Mouse (Mus musculus) forebrain, embryonic 15.5 days (tissue): ENCODE data around the gene Shf. TPM values are rescaled to one million over a fixed set of nuclear protein-coding genes. Genes with fewer than 3 reads are reported as not detected.
"Not testable (repeated sequence)": the region's sequence is repeated elsewhere in the genome, so short reads cannot be mapped to it uniquely, and the experiment has no call there.

ENCODE experiments used
- ATAC-seq: fragments of 200-750 bp; cut with Nextera tagmentation; replicated peaks from 2 replicates; pipeline ENCODE4 v1.8.0; 2017; ENCODE audit warnings: mild to moderate bottlenecking, moderate TSS enrichment, moderate library complexity
- H3K27ac ChIP-seq: fragments of 300-500 bp; sonication (generic); replicated peaks from 2 replicates; pipeline ENCODE4 v1.5.1; 2015; ENCODE audit warnings: mild to moderate bottlenecking, inconsistent platforms
- H3K27me3 ChIP-seq: fragments of 300-500 bp; sonication (generic); 2 replicates; pipeline ENCODE4 v1.6.1; 2015; ENCODE audit warnings: inconsistent platforms
- H3K36me3 ChIP-seq: fragments of 300-500 bp; sonication (generic); 2 replicates; pipeline ENCODE4 v1.6.1; 2015; ENCODE audit warnings: mild to moderate bottlenecking, inconsistent platforms
- H3K4me1 ChIP-seq: fragments of 300-500 bp; sonication (generic); 2 replicates; pipeline ENCODE4 v1.6.1; 2015; ENCODE audit warnings: inconsistent platforms
- H3K4me2 ChIP-seq: fragments of 300-500 bp; sonication (generic); replicated peaks from 2 replicates; pipeline ENCODE4 v1.6.1; 2015; ENCODE audit warnings: mild to moderate bottlenecking, inconsistent platforms
- H3K4me3 ChIP-seq: fragments of 300-500 bp; sonication (generic); 2 replicates; pipeline ENCODE4 v1.5.1; 2015; ENCODE audit warnings: mild to moderate bottlenecking, inconsistent platforms
- H3K9ac ChIP-seq: fragments of 300-500 bp; sonication (generic); replicated peaks from 2 replicates; pipeline ENCODE4 v1.6.1; 2015; ENCODE audit warnings: mild to moderate bottlenecking, inconsistent platforms
- H3K9me3 ChIP-seq: fragments of 300-500 bp; sonication (generic); 2 replicates; pipeline ENCODE4 v1.6.1; 2016; ENCODE audit warnings: inconsistent platforms
- WGBS: fragments of 180-500 bp; shearing (Covaris S2); methylation state at CpG from one replicate; pipeline ENCODE4 v1.1.7; 2015; ENCODE audit warnings: mixed read lengths; 5-methylcytosine and 5-hydroxymethylcytosine counted together
- polyA plus RNA-seq: library from polyadenylated mRNA; unstranded; fragments of >200 nt; fragmentation: Nextera tagmentation; extraction: Ambion mirVana; gene quantifications from 2 replicates; pipeline ENCODE4 v1.2.1, GENCODE M21; 2015

Gene Shf
- polyA plus RNA-seq, 1 experiment from 2014 or later, result 11.0 TPM

- Histone ChIP-seq H3K9me3 (no peaks in the 10 kb centered on the region), H3K4me2 (no peak overlapping the region), H3K27ac (no peak overlapping the region), H3K9ac (no peak overlapping the region), H3K36me3 (no peaks in the 10 kb centered on the region), H3K27me3 (no peaks in the 10 kb centered on the region), H3K4me1 (no peaks in the 10 kb centered on the region), H3K4me3 (no peak overlapping the region)
- WGBS, result 66% methylated on average over 3 of the region's 3 CpGs
- no peak for ATAC-seq
These were observed 34.8 kb downstream of the Shf start for GRCm38 (mm10) chr2:122334170-122334569.

- Histone ChIP-seq H3K36me3 (no peaks in the 10 kb centered on the region), H3K4me2 (no peak overlapping the region), H3K27ac (no peak overlapping the region), H3K27me3 (no peaks in the 10 kb centered on the region), H3K4me3 (no peak overlapping the region), H3K4me1 (no peaks in the 10 kb centered on the region), H3K9ac (no peak overlapping the region), H3K9me3 (no peaks in the 10 kb centered on the region)
- WGBS, result 88% methylated on average over 3 of the region's 3 CpGs
- ATAC-seq, result no peak
These were observed 36.7 kb downstream of the Shf start for GRCm38 (mm10) chr2:122332222-122332621.

DNA sequence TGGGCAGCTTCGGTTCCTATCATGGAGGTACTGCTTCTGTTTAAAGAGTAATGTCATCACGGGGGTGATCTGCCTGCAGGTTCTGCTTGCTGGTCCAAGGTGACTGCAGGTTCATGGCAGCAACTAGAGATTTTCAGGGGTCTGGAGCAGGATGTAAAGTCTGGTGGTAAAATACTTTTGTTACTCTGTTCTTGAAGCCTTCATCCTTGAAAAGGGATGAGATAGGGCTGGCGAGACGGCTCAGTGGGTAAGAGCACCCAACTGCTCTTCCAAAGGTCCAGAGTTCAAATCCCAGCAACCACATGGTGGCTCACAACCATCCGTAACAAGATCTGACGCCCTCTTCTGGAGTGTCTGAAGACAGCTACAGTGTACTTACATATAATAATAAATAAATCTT lies 38.6 kb downstream of the Shf start:
- not testable (repeated sequence) for H3K4me3 ChIP-seq, ATAC-seq, H3K36me3 ChIP-seq, H3K27ac ChIP-seq, H3K9ac ChIP-seq, H3K4me2 ChIP-seq, H3K9me3 ChIP-seq, H3K4me1 ChIP-seq, H3K27me3 ChIP-seq
- 78% methylated on average over 6 of the region's 6 CpGs for WGBS

DNA sequence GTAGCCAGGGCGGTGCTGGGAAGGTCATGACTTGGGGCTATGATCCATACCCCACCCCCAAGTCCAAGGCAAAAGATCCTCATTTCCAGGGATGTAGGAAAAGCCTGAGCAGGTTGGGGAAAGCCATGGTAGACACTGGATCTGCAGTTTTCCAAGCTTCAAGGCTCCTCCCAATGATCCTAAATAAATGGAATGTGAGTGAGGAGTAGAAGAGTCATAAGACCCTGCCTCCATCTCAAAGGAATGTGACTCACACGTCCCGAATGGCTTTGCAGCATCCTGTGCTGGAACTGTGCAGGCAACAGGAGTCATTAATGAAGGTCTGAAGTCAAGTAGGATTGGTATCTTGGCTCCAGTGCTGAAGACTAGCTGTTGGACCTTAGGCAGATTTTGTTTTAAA lies 41.0 kb downstream of the Shf start:
- Histone ChIP-seq H3K27ac (no peak overlapping the region), H3K36me3 (no peaks in the 10 kb centered on the region), H3K9me3 (no peaks in the 10 kb centered on the region), H3K4me2 (no peak overlapping the region), H3K4me3 (no peak overlapping the region), H3K4me1 (no peaks in the 10 kb centered on the region), H3K27me3 (no peaks in the 10 kb centered on the region), H3K9ac (no peak overlapping the region)
- ATAC-seq, result no peak
- WGBS, result 75% methylated on average over 3 of the region's 3 CpGs

GRCm38 (mm10) chr2:122325361-122325760 lies 43.6 kb downstream of the Shf start:
- 81% methylated on average over 2 of the region's 2 CpGs for WGBS
- H3K36me3 ChIP-seq, result no peaks in the 10 kb centered on the region
- no peak overlapping the region for H3K27ac ChIP-seq
- no peak overlapping the region for H3K9ac ChIP-seq
- H3K4me2 ChIP-seq, result no peak overlapping the region
- no peak overlapping the region for H3K4me3 ChIP-seq
- no peaks in the 10 kb centered on the region for H3K27me3 ChIP-seq
- H3K9me3 ChIP-seq, result no peaks in the 10 kb centered on the region
- no peaks in the 10 kb centered on the region for H3K4me1 ChIP-seq
- ATAC-seq, result no peak

DNA sequence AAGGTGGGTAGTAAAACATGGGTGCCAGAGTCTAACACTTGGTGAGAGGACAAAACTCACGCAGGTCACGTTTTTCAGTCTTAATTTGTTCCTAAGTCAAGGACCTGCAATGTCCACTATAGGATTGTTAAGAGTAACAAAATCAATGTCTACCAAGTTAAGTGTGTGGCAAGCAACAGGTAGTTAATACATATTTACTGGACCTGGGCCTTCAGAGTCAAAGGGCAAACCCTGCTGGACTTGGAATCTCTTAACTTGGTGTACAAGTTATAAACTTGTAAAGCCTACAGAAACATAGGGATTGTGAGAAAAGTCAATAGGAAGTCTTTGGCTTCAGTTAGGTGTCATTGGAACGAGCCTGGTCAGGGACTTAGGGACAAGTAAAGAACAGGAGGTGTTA lies 44.4 kb downstream of the Shf start:
- no peak for ATAC-seq
- Histone ChIP-seq H3K4me1 (no peaks in the 10 kb centered on the region), H3K4me2 (no peak overlapping the region), H3K27me3 (no peaks in the 10 kb centered on the region), H3K9me3 (no peaks in the 10 kb centered on the region), H3K9ac (no peak overlapping the region), H3K27ac (no peak overlapping the region), H3K36me3 (no peaks in the 10 kb centered on the region), H3K4me3 (no peak overlapping the region)
- 80% methylated on average over 3 of the region's 3 CpGs for WGBS

GRCm38 (mm10) chr2:122323960-122324359 lies 45.0 kb downstream of the Shf start:
- Histone ChIP-seq H3K27me3 (no peaks in the 10 kb centered on the region), H3K4me2 (no peak overlapping the region), H3K36me3 (no peaks in the 10 kb centered on the region), H3K9me3 (no peaks in the 10 kb centered on the region), H3K27ac (no peak overlapping the region), H3K9ac (no peak overlapping the region), H3K4me1 (no peaks in the 10 kb centered on the region), H3K4me3 (no peak overlapping the region)
- 67% methylated on average over 3 of the region's 3 CpGs for WGBS
- ATAC-seq, result no peak

DNA sequence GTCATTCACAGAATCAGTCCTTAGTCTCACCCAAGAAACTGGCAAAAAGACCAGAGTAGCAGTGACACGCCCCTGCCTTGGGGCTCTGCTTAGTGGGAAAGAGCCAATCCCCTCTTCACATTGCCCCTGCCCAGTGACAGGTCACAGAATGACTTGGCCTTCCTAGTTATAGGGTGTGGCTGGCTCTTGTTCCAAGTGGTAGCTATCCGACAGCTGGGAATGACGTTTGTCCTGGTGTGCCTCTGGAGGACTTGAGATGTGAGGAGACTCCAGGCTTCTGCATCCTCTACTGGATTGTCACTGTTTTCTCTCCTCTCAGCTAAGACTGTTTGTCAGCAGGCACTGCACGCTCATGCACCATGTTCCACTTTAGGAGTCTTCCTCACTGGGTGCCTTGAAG lies 51.6 kb downstream of the Shf start:
- Histone ChIP-seq H3K4me2 (no peak overlapping the region), H3K27me3 (peaks cover 31% of the 10 kb centered on the region), H3K4me1 (peaks cover 12% of the 10 kb centered on the region), H3K9ac (no peak overlapping the region), H3K4me3 (no peak overlapping the region), H3K36me3 (no peaks in the 10 kb centered on the region), H3K27ac (no peak overlapping the region), H3K9me3 (no peaks in the 10 kb centered on the region)
- 75% methylated on average over 4 of the region's 4 CpGs for WGBS
- ATAC-seq, result no peak

GRCm38 (mm10) chr2:122315372-122315771 lies 53.6 kb downstream of the Shf start, which contains the start of gene Duox1:
Duox1 (plus strand) TSS chr2:122315672.
- no peaks in the 10 kb centered on the region for H3K36me3 ChIP-seq
- no peak within 1 kb of the TSS for H3K9ac ChIP-seq
- ATAC-seq, result no peak
- peaks cover 12% of the 10 kb centered on the region for H3K4me1 ChIP-seq
- no peak within 1 kb of the TSS for H3K27ac ChIP-seq
- no peak within 1 kb of the TSS for H3K4me2 ChIP-seq
- 86% methylated on average over 7 of the region's 7 CpGs for WGBS
- no peaks in the 10 kb centered on the region for H3K9me3 ChIP-seq
- peaks cover 39% of the 10 kb centered on the region for H3K27me3 ChIP-seq
- H3K4me3 ChIP-seq, result no peak within 1 kb of the TSS

GRCm38 (mm10) chr2:122313536-122313935 lies 55.4 kb downstream of the Shf start, which contains the start of gene Duoxa1:
Duoxa1 (minus strand) TSS chr2:122313730.
- 0 out of 2 replicates have a peak, but pooled peaks have one; percentile 41 for ATAC-seq
- Histone ChIP-seq H3K27me3 (peaks cover 39% of the 10 kb centered on the region), H3K36me3 (no peaks in the 10 kb centered on the region), H3K27ac (no peak within 1 kb of the TSS), H3K4me2 (peak within 1 kb of the TSS; percentile 39), H3K9ac (no peak within 1 kb of the TSS), H3K9me3 (no peaks in the 10 kb centered on the region), H3K4me1 (peaks cover 12% of the 10 kb centered on the region), H3K4me3 (peak within 1 kb of the TSS; percentile 25)
- WGBS, result 2% methylated on average over 24 of the region's 24 CpGs

GRCm38 (mm10) chr2:122312722-122313417 lies 56.1 kb downstream of the Shf start:
- no peaks in the 10 kb centered on the region for H3K36me3 ChIP-seq
- H3K4me1 ChIP-seq, result peaks cover 12% of the 10 kb centered on the region
- peak overlapping the region; percentile 25 for H3K4me3 ChIP-seq
- WGBS, result 4% methylated on average over 27 of the region's 27 CpGs
- H3K9me3 ChIP-seq, result no peaks in the 10 kb centered on the region
- ATAC-seq, result peak; percentile 41
- H3K27me3 ChIP-seq, result peaks cover 39% of the 10 kb centered on the region
- H3K27ac ChIP-seq, result no peak overlapping the region
- peak overlapping the region; percentile 39 for H3K4me2 ChIP-seq
- no peak overlapping the region for H3K9ac ChIP-seq

DNA sequence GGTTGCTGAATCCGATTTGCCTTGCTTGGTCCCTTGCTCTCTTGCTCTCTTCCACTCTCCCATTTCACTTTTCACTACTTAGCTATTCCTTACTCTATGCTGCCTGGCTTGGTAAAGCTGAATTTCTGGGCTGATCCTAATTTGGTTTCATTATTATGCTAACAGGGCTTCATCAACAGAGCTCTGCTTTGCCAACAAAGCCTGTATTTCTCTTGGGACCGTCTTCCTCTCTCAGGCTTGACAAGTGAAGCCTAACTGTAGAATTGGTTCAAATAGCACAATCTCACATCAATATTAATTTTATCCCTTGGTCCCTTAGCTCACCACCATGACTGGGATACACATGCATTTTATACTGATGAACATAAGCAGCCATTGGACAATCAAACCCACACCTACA lies 57.4 kb downstream of the Shf start:
- H3K4me2 ChIP-seq, result no peak overlapping the region
- H3K4me1 ChIP-seq, result peaks cover 12% of the 10 kb centered on the region
- H3K27ac ChIP-seq, result no peak overlapping the region
- H3K27me3 ChIP-seq, result peaks cover 40% of the 10 kb centered on the region
- no peaks in the 10 kb centered on the region for H3K36me3 ChIP-seq
- H3K4me3 ChIP-seq, result no peak overlapping the region
- WGBS, result 26% methylated on average over 2 of the region's 2 CpGs
- H3K9me3 ChIP-seq, result no peaks in the 10 kb centered on the region
- no peak overlapping the region for H3K9ac ChIP-seq
- no peak for ATAC-seq

DNA sequence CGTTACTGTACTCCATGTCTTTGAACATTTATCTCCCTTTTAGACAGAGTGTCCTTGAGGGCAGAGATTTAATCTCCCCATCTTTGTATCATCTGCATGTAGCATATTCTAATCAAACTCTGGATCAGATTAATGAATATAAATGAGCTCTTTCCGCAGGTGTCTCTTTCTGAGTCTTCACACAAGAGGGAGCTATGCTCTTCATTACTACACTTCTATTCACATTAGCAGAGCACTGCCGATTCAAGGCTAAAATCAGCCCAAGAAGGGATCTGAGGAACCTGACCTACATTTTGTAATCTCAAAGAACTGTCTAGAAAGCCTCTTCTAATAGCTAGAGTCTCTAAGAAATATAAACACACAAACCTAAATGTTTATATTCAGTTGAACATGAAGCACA lies 59.3 kb downstream of the Shf start:
- Histone ChIP-seq H3K4me3 (no peak overlapping the region), H3K36me3 (no peaks in the 10 kb centered on the region), H3K27ac (no peak overlapping the region), H3K27me3 (peaks cover 41% of the 10 kb centered on the region), H3K9me3 (no peaks in the 10 kb centered on the region), H3K9ac (no peak overlapping the region), H3K4me2 (no peak overlapping the region), H3K4me1 (peaks cover 12% of the 10 kb centered on the region)
- WGBS, result 46% methylated on average over 3 of the region's 3 CpGs
- no peak for ATAC-seq
